Mouse (Mus musculus) liver, embryonic 15.5 days (tissue): ENCODE results near the gene Tnip1. TPM values are rescaled to one million over a fixed set of nuclear protein-coding genes. Genes with fewer than 3 reads are reported as not detected.

Experiments
- ATAC-seq: fragments of 200-750 bp; cut with Nextera tagmentation; 2 replicates; pipeline ENCODE4 v1.8.0; 2017; ENCODE audit warnings: moderate number of reproducible peaks, mild to moderate bottlenecking, moderate library complexity; ENCODE audit not compliant: insufficient read depth
- H3K27ac ChIP-seq: fragments of 300-500 bp; sonication (generic); replicated peaks from 2 replicates; pipeline ENCODE4 v1.5.1; 2015; ENCODE audit warnings: mild to moderate bottlenecking, inconsistent platforms
- H3K27me3 ChIP-seq: fragments of 300-500 bp; sonication (generic); 2 replicates; pipeline ENCODE4 v1.6.1; 2015; ENCODE audit warnings: mild to moderate bottlenecking, inconsistent platforms
- H3K36me3 ChIP-seq: fragments of 300-500 bp; sonication (generic); replicated peaks from 2 replicates; pipeline ENCODE4 v1.6.1; 2015; ENCODE audit warnings: moderate library complexity, mild to moderate bottlenecking, inconsistent platforms
- H3K4me1 ChIP-seq: fragments of 300-500 bp; sonication (generic); replicated peaks from 2 replicates; pipeline ENCODE4 v1.6.1; 2015; ENCODE audit warnings: inconsistent platforms
- H3K4me2 ChIP-seq: fragments of 300-500 bp; sonication (generic); 2 replicates; pipeline ENCODE4 v1.6.1; 2015; ENCODE audit warnings: moderate library complexity, mild to moderate bottlenecking, inconsistent platforms
- H3K4me3 ChIP-seq: fragments of 300-500 bp; sonication (generic); replicated peaks from 2 replicates; pipeline ENCODE4 v1.5.1; 2015; ENCODE audit warnings: mild to moderate bottlenecking, inconsistent platforms
- H3K9ac ChIP-seq: fragments of 300-500 bp; sonication (generic); 2 replicates; pipeline ENCODE4 v1.6.1; 2015; ENCODE audit warnings: moderate library complexity, mild to moderate bottlenecking, inconsistent platforms
- H3K9me3 ChIP-seq: fragments of 300-500 bp; sonication (generic); replicated peaks from 2 replicates; pipeline ENCODE4 v1.6.1; 2016; ENCODE audit warnings: inconsistent platforms
- WGBS: fragments of 180-500 bp; shearing (Covaris S2); methylation state at CpG from one replicate; pipeline ENCODE4 v1.1.7; 2015; ENCODE audit warnings: mixed read lengths; ENCODE audit not compliant: insufficient replicate concordance; 5-methylcytosine and 5-hydroxymethylcytosine counted together
- polyA plus RNA-seq: library from polyadenylated mRNA; unstranded; fragments of >200 nt; fragmentation: Nextera tagmentation; extraction: Ambion mirVana; gene quantifications from 2 replicates; pipeline ENCODE4 v1.2.1, GENCODE M21; 2015

Tnip1 gene
- polyA plus RNA-seq, 1 experiment from 2014 or later = 6.1 TPM

GRCm38 (mm10) chr11:54934198-54934597, 28.5 kb downstream of the Tnip1 start:
- no peak overlapping the region for H3K27ac ChIP-seq
- no peaks in the 10 kb centered on the region for H3K27me3 ChIP-seq
- peaks cover 18% of the 10 kb centered on the region; the same call in 1 of the 2 replicates for H3K36me3 ChIP-seq
- WGBS = 73% methylated on average over 7 of the region's 7 CpGs
- no peak overlapping the region for H3K9ac ChIP-seq
- no peak overlapping the region for H3K4me3 ChIP-seq
- H3K4me2 ChIP-seq = no peak overlapping the region
- H3K9me3 ChIP-seq = no peaks in the 10 kb centered on the region
- peaks cover 8% of the 10 kb centered on the region for H3K4me1 ChIP-seq
- no peak for ATAC-seq

- H3K9ac ChIP-seq = no peak overlapping the region
- no peaks in the 10 kb centered on the region for H3K9me3 ChIP-seq
- peaks cover 8% of the 10 kb centered on the region for H3K4me1 ChIP-seq
- WGBS = 83% methylated on average over 6 of the region's 6 CpGs
- H3K27ac ChIP-seq = no peak overlapping the region
- H3K4me3 ChIP-seq = no peak overlapping the region
- H3K27me3 ChIP-seq = no peaks in the 10 kb centered on the region
- no peak for ATAC-seq
- H3K4me2 ChIP-seq = no peak overlapping the region
- peaks cover 24% of the 10 kb centered on the region for H3K36me3 ChIP-seq
These were observed 30.2 kb downstream of the Tnip1 start for GRCm38 (mm10) chr11:54932540-54932939.

- no peak overlapping the region for H3K27ac ChIP-seq
- no peak overlapping the region for H3K9ac ChIP-seq
- H3K4me1 ChIP-seq = peaks cover 4% of the 10 kb centered on the region
- WGBS = 50% methylated on average over 5 of the region's 5 CpGs
- ATAC-seq = no peak
- no peak overlapping the region for H3K4me3 ChIP-seq
- H3K36me3 ChIP-seq = peaks cover 24% of the 10 kb centered on the region
- no peaks in the 10 kb centered on the region for H3K27me3 ChIP-seq
- H3K9me3 ChIP-seq = no peaks in the 10 kb centered on the region
- no peak overlapping the region for H3K4me2 ChIP-seq
These were observed 31.2 kb downstream of the Tnip1 start for GRCm38 (mm10) chr11:54931405-54932093.

- H3K4me2 ChIP-seq = no peak overlapping the region
- H3K9me3 ChIP-seq = no peaks in the 10 kb centered on the region
- WGBS = 66% methylated on average over 7 of the region's 7 CpGs
- H3K36me3 ChIP-seq = peaks cover 28% of the 10 kb centered on the region
- no peak overlapping the region for H3K9ac ChIP-seq
- ATAC-seq = no peak
- no peak overlapping the region for H3K27ac ChIP-seq
- no peaks in the 10 kb centered on the region for H3K27me3 ChIP-seq
- H3K4me3 ChIP-seq = no peak overlapping the region
- 0 out of 2 replicates have a peak, but pooled peaks cover 4% of the 10 kb centered on the region for H3K4me1 ChIP-seq
These were observed 32.3 kb downstream of the Tnip1 start for GRCm38 (mm10) chr11:54930318-54930979.

GRCm38 (mm10) chr11:54929744-54930143, 33.0 kb downstream of the Tnip1 start:
- peaks cover 28% of the 10 kb centered on the region for H3K36me3 ChIP-seq

GRCm38 (mm10) chr11:54929290-54929689, 33.4 kb downstream of the Tnip1 start:
- no peak overlapping the region for H3K4me2 ChIP-seq
- H3K4me1 ChIP-seq = 0 out of 2 replicates have a peak, but pooled peaks cover 4% of the 10 kb centered on the region
- 79% methylated on average over 6 of the region's 6 CpGs for WGBS
- ATAC-seq = no peak
- no peak overlapping the region for H3K9ac ChIP-seq
- peaks cover 28% of the 10 kb centered on the region for H3K36me3 ChIP-seq
- H3K9me3 ChIP-seq = no peaks in the 10 kb centered on the region
- H3K27ac ChIP-seq = no peak overlapping the region
- no peaks in the 10 kb centered on the region for H3K27me3 ChIP-seq
- H3K4me3 ChIP-seq = no peak overlapping the region

More at GRCm38 (mm10) chr11:54929744-54930143, 33.0 kb downstream of the Tnip1 start:
- no peaks in the 10 kb centered on the region for H3K9me3 ChIP-seq
- no peak overlapping the region for H3K27ac ChIP-seq
- ATAC-seq = no peak
- H3K9ac ChIP-seq = no peak overlapping the region
- no peak overlapping the region for H3K4me3 ChIP-seq
- H3K27me3 ChIP-seq = no peaks in the 10 kb centered on the region
- H3K4me2 ChIP-seq = no peak overlapping the region
- 0 out of 2 replicates have a peak, but pooled peaks cover 4% of the 10 kb centered on the region for H3K4me1 ChIP-seq
- 76% methylated on average over 8 of the region's 8 CpGs for WGBS

- WGBS = 71% methylated on average over 7 of the region's 7 CpGs
- no peak for ATAC-seq
- no peak overlapping the region for H3K4me3 ChIP-seq
- no peak overlapping the region for H3K9ac ChIP-seq
- no peaks in the 10 kb centered on the region for H3K9me3 ChIP-seq
- H3K4me1 ChIP-seq = 0 out of 2 replicates have a peak, but pooled peaks cover 1% of the 10 kb centered on the region
- H3K27ac ChIP-seq = no peak overlapping the region
- H3K27me3 ChIP-seq = no peaks in the 10 kb centered on the region
- peaks cover 30% of the 10 kb centered on the region for H3K36me3 ChIP-seq
- H3K4me2 ChIP-seq = no peak overlapping the region
These were observed 33.8 kb downstream of the Tnip1 start for GRCm38 (mm10) chr11:54928886-54929285.

GRCm38 (mm10) chr11:54928219-54928618, 34.5 kb downstream of the Tnip1 start:
- WGBS = 71% methylated on average over 3 of the region's 3 CpGs
- no peak overlapping the region for H3K4me3 ChIP-seq
- H3K27ac ChIP-seq = no peak overlapping the region
- H3K9me3 ChIP-seq = no peaks in the 10 kb centered on the region
- no peaks in the 10 kb centered on the region for H3K27me3 ChIP-seq
- H3K36me3 ChIP-seq = peaks cover 32% of the 10 kb centered on the region
- H3K9ac ChIP-seq = no peak overlapping the region
- H3K4me1 ChIP-seq = no peaks in the 10 kb centered on the region
- no peak for ATAC-seq
- no peak overlapping the region for H3K4me2 ChIP-seq

GRCm38 (mm10) chr11:54927346-54928140, 35.2 kb downstream of the Tnip1 start:
- no peak overlapping the region for H3K27ac ChIP-seq
- H3K9ac ChIP-seq = no peak overlapping the region
- no peaks in the 10 kb centered on the region for H3K4me1 ChIP-seq
- no peak for ATAC-seq
- no peak overlapping the region for H3K4me2 ChIP-seq
- H3K4me3 ChIP-seq = no peak overlapping the region
- H3K36me3 ChIP-seq = peaks cover 38% of the 10 kb centered on the region
- H3K9me3 ChIP-seq = no peaks in the 10 kb centered on the region
- H3K27me3 ChIP-seq = no peaks in the 10 kb centered on the region
- WGBS = 73% methylated on average over 14 of the region's 14 CpGs

- Histone ChIP-seq H3K27ac (no peak overlapping the region), H3K4me1 (peaks cover 16% of the 10 kb centered on the region), H3K4me3 (no peak overlapping the region), H3K9me3 (no peaks in the 10 kb centered on the region), H3K9ac (no peak overlapping the region), H3K36me3 (peaks cover 34% of the 10 kb centered on the region), H3K27me3 (no peaks in the 10 kb centered on the region), H3K4me2 (no peak overlapping the region)
- no peak for ATAC-seq
- WGBS = 82% methylated on average over 14 of the region's 14 CpGs
These were observed 38.6 kb downstream of the Tnip1 start for GRCm38 (mm10) chr11:54924145-54924544.

- no peak overlapping the region for H3K4me2 ChIP-seq
- H3K9me3 ChIP-seq = no peaks in the 10 kb centered on the region
- WGBS = 70% methylated on average over 3 of the region's 3 CpGs
- ATAC-seq = no peak
- H3K27me3 ChIP-seq = no peaks in the 10 kb centered on the region
- H3K9ac ChIP-seq = no peak overlapping the region
- H3K27ac ChIP-seq = no peak overlapping the region
- peaks cover 40% of the 10 kb centered on the region for H3K36me3 ChIP-seq
- peaks cover 16% of the 10 kb centered on the region for H3K4me1 ChIP-seq
- H3K4me3 ChIP-seq = no peak overlapping the region
These were observed 40.2 kb downstream of the Tnip1 start for GRCm38 (mm10) chr11:54922488-54922887.
